Comparison of ENCODE assay signal across 17 mouse cellular contexts in the genomic region with DNA sequence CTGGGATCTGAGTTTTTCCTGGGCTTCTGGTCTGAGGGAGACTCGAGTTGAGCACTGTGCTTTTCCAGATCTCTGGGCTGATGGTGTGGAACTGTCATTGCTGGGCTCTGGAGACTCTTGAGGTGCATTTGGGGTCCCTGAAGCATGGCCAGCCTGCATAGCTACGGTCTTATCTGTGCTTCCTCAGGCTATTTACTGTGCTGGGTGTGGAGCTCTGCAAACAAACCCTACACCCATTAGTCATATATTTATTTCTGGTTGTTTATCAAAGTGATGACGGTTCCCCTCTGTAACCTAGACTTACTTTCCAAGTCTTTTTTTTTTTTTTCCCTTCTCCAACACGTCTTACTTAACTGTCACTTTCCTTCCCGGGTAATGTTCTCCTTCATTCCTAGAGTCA.
DNase-seq lines count a peak whose midpoint lies in the region; ATAC-seq and TF ChIP-seq lines count a peak whose summit lies in the region.
"Had no signal": no experiment of that assay in that cellular context is flagged by ENCODE, and none has a peak within 500 bp of the region (broad histone marks: within the 10 kb centered on the region; RNA-seq: fewer than 3 reads in every experiment).

No protein-coding gene starts in this region.

- peak overlapping the region; percentile 18 for H3K4me2 ChIP-seq in myocyte (ENCODE audit: low read depth)
- no peak overlapping the region for H3K4me2 ChIP-seq in forebrain, embryonic 15.5 days (replicated peaks)
- H3K4me2 ChIP-seq: lung, embryonic 15.5 days; midbrain, embryonic 15.5 days; neural tube, embryonic 12.5 days had no signal

- peaks cover 10% of the 10 kb centered on the region for H3K36me3 ChIP-seq in heart, adult 2 months (ENCODE audit: control insufficient read depth, insufficient read depth, low read length)
- no peaks in the 10 kb centered on the region for H3K36me3 ChIP-seq in myocyte (ENCODE audit: control insufficient read depth, insufficient read depth)
- peaks cover 2% of the 10 kb centered on the region; the same call in 1 of the 2 replicates for H3K36me3 ChIP-seq in forebrain, embryonic 15.5 days
- H3K36me3 ChIP-seq: lung, embryonic 15.5 days; midbrain, embryonic 15.5 days; neural tube, embryonic 12.5 days had no signal

- POLR2A ChIA-PET in Patski (lab: Charles Lee), result no interaction called here

- TF ChIP-seq EP300 in heart, adult 2 months (IDR thresholded peaks at IDR 0.05; ENCODE audit: insufficient read depth, low read depth, low read length), result no peak

- ATAC-seq in Patski, result peak; percentile 56
- no peak for ATAC-seq in forebrain, embryonic 15.5 days (replicated peaks)
- ATAC-seq: midbrain, embryonic 15.5 days had no signal

- H3K9me3 ChIP-seq in forebrain, embryonic 15.5 days, result no peaks in the 10 kb centered on the region
- H3K9me3 ChIP-seq: limb, embryonic 10.5 days; lung, embryonic 15.5 days; midbrain, embryonic 15.5 days; neural tube, embryonic 12.5 days had no signal

- peaks cover 14% of the 10 kb centered on the region for H3K79me2 ChIP-seq in heart, adult 2 months (replicated peaks; ENCODE audit: control insufficient read depth, insufficient read depth, low read length)
- H3K79me2 ChIP-seq in myocyte (ENCODE audit: control insufficient read depth, insufficient read depth), result peaks cover 5% of the 10 kb centered on the region

- TF ChIP-seq POLR2A in heart, adult 2 months (IDR thresholded peaks at IDR 0.05; ENCODE audit: insufficient read depth, low read depth, low read length), result no peak
- no peak for TF ChIP-seq POLR2A in myocyte (IDR thresholded peaks at IDR 0.05; ENCODE audit: insufficient read length, low read depth)

- intact Hi-C loops in heart, adult 2 months (cut with DNase I), result no loop called here
- intact Hi-C loops in left cerebral cortex, postnatal 25 days (cut with DNase I), result loop anchor here (5.0 kb wide), 1 partner anchor 58 kb away; no protein-coding TSS in a partner anchor

- no peak overlapping the region for H3K4me3 ChIP-seq in heart, adult 2 months
- no peak overlapping the region for H3K4me3 ChIP-seq in myocyte
- H3K4me3 ChIP-seq in forebrain, embryonic 15.5 days, result no peak overlapping the region
- H3K4me3 ChIP-seq: limb, embryonic 10.5 days; lung, embryonic 15.5 days; midbrain, embryonic 15.5 days; neural tube, embryonic 12.5 days had no signal

- no peak overlapping the region for H3ac ChIP-seq in myocyte (ENCODE audit: control insufficient read depth, insufficient read length)

- H3K27me3 ChIP-seq in heart, adult 2 months (ENCODE audit: control insufficient read depth, insufficient read depth, low read length), result no peaks in the 10 kb centered on the region
- H3K27me3 ChIP-seq in Patski (no peaks in the 10 kb centered on the region), myocyte (ENCODE audit: control insufficient read depth, insufficient read depth, insufficient read length) (no peaks in the 10 kb centered on the region)
- no peaks in the 10 kb centered on the region for H3K27me3 ChIP-seq in forebrain, embryonic 15.5 days
- H3K27me3 ChIP-seq: lung, embryonic 15.5 days; midbrain, embryonic 15.5 days; neural tube, embryonic 12.5 days had no signal

- CTCF ChIA-PET in Patski (lab: Charles Lee), result no interaction called here

- no peak for TF ChIP-seq CTCF in heart, adult 2 months (IDR thresholded peaks at IDR 0.05)
- TF ChIP-seq CTCF in Patski (IDR thresholded peaks at IDR 0.05), result no peak

- 13% methylated on average over 5 of the region's 5 CpGs for WGBS in heart, adult 2 months
- WGBS in forebrain, embryonic 15.5 days, result 85% methylated on average over 5 of the region's 5 CpGs

- H3K4me1 ChIP-seq in heart, adult 2 months (ENCODE audit: control insufficient read depth, insufficient read depth, low read length), result peaks cover 42% of the 10 kb centered on the region
- H3K4me1 ChIP-seq in forebrain, embryonic 15.5 days, result peaks cover 25% of the 10 kb centered on the region

- in situ Hi-C loops in Patski (cut with MboI; ENCODE audit: low pct_unique_long_range_greater_than_20kb), result no loop called here

- H3K9ac ChIP-seq in heart, adult 2 months (ENCODE audit: low read depth, low read length), result no peak overlapping the region
- no peak overlapping the region for H3K9ac ChIP-seq in forebrain, embryonic 15.5 days (replicated peaks)
- H3K9ac ChIP-seq: lung, embryonic 15.5 days; midbrain, embryonic 15.5 days; neural tube, embryonic 12.5 days had no signal

- DNase-seq in heart, adult 2 months, result no peak
- DNase-seq in heart, adult 8-10 months (ENCODE audit: low spot score), result no peak
- DNase-seq in Patski (ENCODE audit: low read depth, low spot score) (no peak), liver (peak; percentile 39)
- DNase-seq in left cerebral cortex, postnatal 25 days (ENCODE audit: low spot score in 2 of 2), result no peak
- no peak for DNase-seq in cerebellum, adult 18-20 months
- DNase-seq: cerebellum, adult 11 months; embryo, embryonic 11 days; heart, postnatal 14 days; kidney, postnatal 10 days; thymus, adult 18-20 months had no signal

- peak overlapping the region; percentile 58 for H3K27ac ChIP-seq in heart, adult 2 months
- H3K27ac ChIP-seq in forebrain, embryonic 15.5 days (replicated peaks), result no peak overlapping the region
- H3K27ac ChIP-seq: limb, embryonic 10.5 days; lung, embryonic 15.5 days; midbrain, embryonic 15.5 days; neural tube, embryonic 12.5 days had no signal

TF ChIP-seq in myocyte, 11 proteins besides CTCF, POLR2A, EP300 and RAD21:
- TF ChIP-seq REST (IDR thresholded peaks at IDR 0.05; ENCODE audit: insufficient read depth, insufficient read length) (no peak), CEBPB (IDR thresholded peaks at IDR 0.05; ENCODE audit: insufficient read depth, poor library complexity, severe bottlenecking) (no peak), SRF (IDR thresholded peaks at IDR 0.05; ENCODE audit: control insufficient read depth, insufficient read length, low read depth) (no peak), MYOG (IDR thresholded peaks at IDR 0.05; ENCODE audit: control insufficient read depth in 1 of 3, insufficient read depth in 1 of 3, insufficient read length in 2 of 3, low read depth in 2 of 3) (no peak), TCF3 (IDR thresholded peaks at IDR 0.05; ENCODE audit: insufficient read length, low read depth) (no peak), POLR2AphosphoS2 (IDR thresholded peaks at IDR 0.05; ENCODE audit: insufficient read length, low read depth) (no peak), TCF12 (IDR thresholded peaks at IDR 0.05; ENCODE audit: insufficient read depth, poor library complexity, severe bottlenecking) (no peak), MAX (IDR thresholded peaks at IDR 0.05; ENCODE audit: low read depth) (no peak), USF1 (IDR thresholded peaks at IDR 0.05; ENCODE audit: low read depth) (no peak), MYOD1 (IDR thresholded peaks at IDR 0.05; ENCODE audit: control insufficient read depth in 1 of 3, insufficient read length in 2 of 3, low read depth in 2 of 3) (no peak), E2F4 (IDR thresholded peaks at IDR 0.05; ENCODE audit: insufficient read depth) (no peak)
